Mouse (Mus musculus) kidney, adult 18-20 months (tissue): ENCODE results near the gene Cfdp1.

Experiments used
- DNase-seq: peaks from one replicate; pipeline ENCODE4 v3.0.0; 2021

The Cfdp1 gene

GRCm38 (mm10) chr8:111853861-111854501 is at the start of gene Cfdp1:
TSS of gene Cfdp1 (minus strand) at chr8:111854291.
- DNase-seq = peak; percentile 95

- DNase-seq = no peak
Measured at GRCm38 (mm10) chr8:111902080-111902479, 48.0 kb upstream of the Cfdp1 start.

GRCm38 (mm10) chr8:111898586-111898985 is 44.5 kb upstream of the Cfdp1 start:
- no peak for DNase-seq

GRCm38 (mm10) chr8:111894955-111895354 is 40.9 kb upstream of the Cfdp1 start:
- no peak for DNase-seq

- DNase-seq = no peak
Measured at GRCm38 (mm10) chr8:111892615-111893014, 38.5 kb upstream of the Cfdp1 start.

- no peak for DNase-seq
Measured at GRCm38 (mm10) chr8:111891983-111892382, 37.9 kb upstream of the Cfdp1 start.

GRCm38 (mm10) chr8:111890911-111891303 is 36.8 kb upstream of the Cfdp1 start:
- no peak for DNase-seq

- DNase-seq = no peak
Measured at GRCm38 (mm10) chr8:111889931-111890910, 36.1 kb upstream of the Cfdp1 start.

- peak; percentile 22 for DNase-seq
Measured at GRCm38 (mm10) chr8:111888091-111888650, 34.1 kb upstream of the Cfdp1 start.

- no peak for DNase-seq
Measured at GRCm38 (mm10) chr8:111887479-111887878, 33.4 kb upstream of the Cfdp1 start.

- DNase-seq = no peak
Measured at GRCm38 (mm10) chr8:111883615-111884014, 29.5 kb upstream of the Cfdp1 start.

GRCm38 (mm10) chr8:111881591-111881990 is 27.5 kb upstream of the Cfdp1 start:
- DNase-seq = peak; percentile 47

- no peak for DNase-seq
Measured at GRCm38 (mm10) chr8:111877711-111878110, 23.6 kb upstream of the Cfdp1 start.

- peak; percentile 100 for DNase-seq
Measured at GRCm38 (mm10) chr8:111876355-111876948, 22.4 kb upstream of the Cfdp1 start, which contains the start of gene Tmem170. TSS of gene Tmem170 (minus strand) at chr8:111876750.

GRCm38 (mm10) chr8:111875758-111876157 is 21.7 kb upstream of the Cfdp1 start:
- DNase-seq = peak; percentile 38

GRCm38 (mm10) chr8:111871278-111871677 is 17.2 kb upstream of the Cfdp1 start:
- no peak for DNase-seq

- no peak for DNase-seq
Measured at GRCm38 (mm10) chr8:111870379-111870778, 16.3 kb upstream of the Cfdp1 start.

- no peak for DNase-seq
Measured at GRCm38 (mm10) chr8:111868664-111869063, 14.6 kb upstream of the Cfdp1 start.

GRCm38 (mm10) chr8:111865857-111866256 is 11.8 kb upstream of the Cfdp1 start:
- DNase-seq = no peak

GRCm38 (mm10) chr8:111865130-111865852 is 11.2 kb upstream of the Cfdp1 start:
- no peak for DNase-seq

- no peak for DNase-seq
Measured at GRCm38 (mm10) chr8:111864648-111865047, 10.6 kb upstream of the Cfdp1 start.

GRCm38 (mm10) chr8:111863280-111863679 is 9.2 kb upstream of the Cfdp1 start:
- DNase-seq = no peak
